Mouse (Mus musculus): ENCODE data around the gene 3100002H09Rik. TPM values are rescaled to one million over a fixed set of nuclear protein-coding genes. Genes with fewer than 3 reads are reported as not detected.
A peak's percentile ranks its signal among the peaks of the same experiment; 100 is the strongest.

Gene 3100002H09Rik
- total RNA-seq, 2 experiments from 2014 or later, result not detected

GRCm38 (mm10) chr4:124615986-124616385, 5.4 kb upstream of the 3100002H09Rik start:
- intact Hi-C loops (cut with DNase I), result no loop called here
- no peak for DNase-seq

DNA sequence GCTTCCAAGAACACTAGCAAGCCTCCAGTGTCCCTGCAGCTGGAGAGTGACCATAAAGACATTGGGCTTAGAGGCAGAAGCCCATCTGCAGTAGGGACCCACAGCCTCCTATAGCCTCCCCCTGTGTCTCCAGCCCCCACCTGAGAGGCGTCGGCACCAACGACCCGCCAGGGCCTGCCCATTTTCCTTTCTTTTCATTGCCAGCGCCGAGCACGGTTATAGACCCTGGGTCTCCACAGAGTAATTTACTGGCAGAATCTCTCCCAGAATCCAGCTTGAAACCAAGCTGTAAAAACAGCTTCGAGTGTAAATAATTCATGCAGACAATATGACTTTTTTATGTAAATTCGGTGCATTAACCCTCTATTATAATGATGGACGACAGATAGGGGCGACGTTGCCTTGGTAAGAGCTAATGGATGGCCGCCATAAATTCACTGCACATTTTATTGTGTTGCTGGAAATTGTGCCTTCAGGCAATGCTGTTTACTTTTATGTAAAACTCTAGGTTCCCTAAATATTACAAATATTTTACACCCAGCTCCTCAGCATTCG, 4.9 kb upstream of the 3100002H09Rik start:
- no peak for DNase-seq
- intact Hi-C loops (cut with DNase I), result no loop called here

DNA sequence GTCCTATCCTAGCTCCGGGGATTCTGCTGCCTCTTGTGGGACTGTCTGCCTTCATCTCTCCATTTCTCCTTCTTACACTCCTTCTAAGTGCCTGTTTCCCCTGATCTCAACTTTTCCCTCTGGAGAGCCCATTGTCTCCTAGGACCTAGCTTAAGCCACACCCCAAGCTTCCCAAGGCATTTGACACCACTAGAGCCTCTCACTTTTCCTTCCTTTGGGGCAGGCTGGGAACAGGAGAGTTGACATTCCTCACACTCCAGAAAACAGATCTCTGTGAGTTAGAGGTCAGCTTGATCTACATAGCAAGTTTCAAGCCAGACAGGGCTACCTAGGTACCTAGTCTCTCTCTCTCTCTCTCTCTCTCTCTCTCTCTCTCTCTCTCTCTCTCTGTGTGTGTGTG, 3.6 kb upstream of the 3100002H09Rik start:
- intact Hi-C loops (cut with DNase I), result no loop called here
- DNase-seq, result no peak

DNA sequence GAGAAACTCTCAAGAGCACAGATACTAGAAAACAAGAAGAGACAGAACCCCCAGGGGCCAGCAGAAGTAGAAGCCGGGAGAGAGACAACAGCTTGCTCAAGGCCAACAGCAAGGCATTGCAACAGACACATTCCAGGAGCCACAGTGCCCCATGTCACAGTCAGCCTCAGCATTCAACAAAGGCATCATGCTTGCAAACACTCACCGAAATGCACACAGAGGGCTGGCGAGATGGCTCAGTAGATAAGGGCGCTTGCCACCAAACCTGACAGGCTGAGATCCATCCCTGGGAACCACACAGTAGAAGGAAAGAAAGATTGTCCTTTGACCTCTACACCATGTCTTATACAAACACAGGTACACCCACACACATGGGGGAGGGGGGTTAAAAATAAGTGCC, 1.2 kb upstream of the 3100002H09Rik start:
- DNase-seq, result no peak
- intact Hi-C loops (cut with DNase I), result no loop called here

GRCm38 (mm10) chr4:124610066-124610465, 537 bp downstream of the 3100002H09Rik start:
- no peak for DNase-seq
- intact Hi-C loops (cut with DNase I), result no loop called here

DNA sequence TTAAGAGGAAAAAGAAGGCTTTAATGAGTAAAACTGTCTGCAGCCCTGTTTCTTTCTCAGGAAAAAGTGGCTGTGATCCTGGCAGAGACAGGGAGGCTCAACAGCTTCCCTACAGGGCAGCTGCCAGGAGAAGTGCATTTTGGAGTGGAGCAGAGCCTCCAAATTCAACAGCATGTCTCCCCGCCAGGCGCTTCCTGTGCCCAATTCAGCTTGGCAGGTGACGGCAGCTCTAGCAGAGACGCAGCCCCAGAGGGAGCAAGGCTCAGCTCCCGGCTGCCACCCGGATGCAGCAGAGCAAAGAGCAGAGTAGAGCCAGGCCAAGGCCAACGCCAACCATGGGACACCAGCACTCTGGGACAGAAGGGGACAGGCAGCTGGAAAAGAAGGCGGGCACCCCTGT, 3.4 kb downstream of the 3100002H09Rik start:
- DNase-seq, result no peak
- intact Hi-C loops (cut with DNase I), result no loop called here

DNA sequence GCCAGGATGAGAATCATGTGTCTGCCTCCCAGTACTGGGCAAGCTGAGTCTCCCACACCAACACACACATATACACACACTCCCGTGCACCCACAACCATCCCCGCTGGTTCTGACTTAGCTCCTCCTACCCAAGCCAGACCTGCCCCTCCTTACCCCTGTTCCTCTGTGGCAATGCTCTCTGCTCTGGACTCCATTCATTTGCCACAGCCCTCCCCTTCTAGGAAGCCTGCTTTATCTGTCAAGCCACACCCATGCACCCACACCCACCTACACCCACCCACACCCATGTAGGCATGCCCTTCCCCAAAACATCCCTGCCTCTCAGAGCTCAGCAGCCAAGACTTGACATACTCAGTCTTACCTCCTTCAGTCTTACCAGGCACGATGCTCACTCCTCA, 4.4 kb downstream of the 3100002H09Rik start:
- intact Hi-C loops (cut with DNase I), result no loop called here
- no peak for DNase-seq

- DNase-seq, result no peak
- intact Hi-C loops (cut with DNase I), result no loop called here
Observed at GRCm38 (mm10) chr4:124605255-124605654, 5.3 kb downstream of the 3100002H09Rik start.

DNA sequence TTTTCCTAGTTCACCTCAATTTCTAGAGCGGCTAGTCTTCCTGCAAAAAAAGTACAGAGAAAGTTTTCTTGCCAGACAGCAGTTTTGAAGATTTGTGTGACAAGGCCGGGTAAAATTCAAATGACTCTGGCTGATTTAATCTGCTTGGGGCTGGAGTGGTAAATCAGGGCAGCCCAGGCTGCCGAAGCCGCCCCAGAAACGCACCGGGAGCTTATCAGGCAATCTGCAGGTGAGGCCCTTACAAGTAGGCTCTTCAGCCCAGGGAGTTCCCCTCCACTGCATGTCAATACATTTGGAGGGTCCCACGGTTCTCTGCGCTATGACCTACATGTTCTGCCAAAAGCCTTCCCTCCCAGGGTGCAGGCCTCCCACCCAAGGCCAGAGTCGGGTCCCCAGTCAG, 6.9 kb downstream of the 3100002H09Rik start:
- intact Hi-C loops (cut with DNase I), result no loop called here
- DNase-seq, result no peak

GRCm38 (mm10) chr4:124595929-124596328, 14.7 kb downstream of the 3100002H09Rik start:
- intact Hi-C loops (cut with DNase I), result no loop called here
- DNase-seq, result no peak

DNA sequence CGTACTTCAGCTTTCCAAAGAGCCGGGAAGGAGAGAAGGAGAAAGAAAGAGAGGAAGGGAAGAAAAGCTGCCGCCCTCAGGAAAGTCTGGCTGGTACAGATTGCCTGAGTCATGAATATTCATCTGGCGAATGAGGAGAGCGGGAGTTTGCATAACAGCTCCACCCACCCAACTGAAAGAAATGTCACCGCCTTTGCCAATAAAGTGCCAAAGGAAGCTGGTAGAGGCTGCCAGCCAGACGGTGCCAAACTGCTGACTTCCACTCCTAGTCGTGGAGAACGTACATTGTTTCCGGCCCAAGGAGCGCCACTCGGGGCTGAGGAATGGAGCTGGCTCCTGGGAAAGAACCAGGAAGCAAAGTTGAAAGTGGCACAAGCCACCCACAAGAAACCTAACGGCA, 15.7 kb downstream of the 3100002H09Rik start:
- intact Hi-C loops (cut with DNase I), result no loop called here
- no peak for DNase-seq

GRCm38 (mm10) chr4:124593691-124594090, 16.9 kb downstream of the 3100002H09Rik start:
- intact Hi-C loops (cut with DNase I), result no loop called here

DNA sequence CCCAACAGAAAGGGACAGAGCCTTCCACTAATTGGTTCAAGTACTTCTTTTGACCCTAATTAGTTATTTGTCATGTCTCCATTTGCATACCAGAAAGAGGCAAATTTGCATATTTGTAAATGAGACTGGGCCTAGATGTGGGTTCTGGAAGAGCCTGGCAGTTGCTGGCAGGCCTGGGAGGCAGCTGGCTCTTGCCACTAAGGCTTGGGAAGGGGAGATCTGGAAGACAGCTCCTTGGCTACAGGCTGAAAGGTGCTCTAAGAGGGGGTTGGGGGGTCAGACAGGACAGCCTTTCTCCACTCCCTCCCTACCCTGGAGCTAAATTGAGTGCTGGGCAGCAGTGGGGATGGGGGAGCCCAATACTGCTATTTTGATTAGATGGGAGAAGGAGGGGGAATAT, 17.4 kb downstream of the 3100002H09Rik start:
- intact Hi-C loops (cut with DNase I), result no loop called here
- no peak for DNase-seq

More at GRCm38 (mm10) chr4:124593691-124594090, 16.9 kb downstream of the 3100002H09Rik start:
- DNase-seq, result no peak

GRCm38 (mm10) chr4:124592241-124592640, 18.4 kb downstream of the 3100002H09Rik start:
- intact Hi-C loops (cut with DNase I), result no loop called here
- no peak for DNase-seq

DNA sequence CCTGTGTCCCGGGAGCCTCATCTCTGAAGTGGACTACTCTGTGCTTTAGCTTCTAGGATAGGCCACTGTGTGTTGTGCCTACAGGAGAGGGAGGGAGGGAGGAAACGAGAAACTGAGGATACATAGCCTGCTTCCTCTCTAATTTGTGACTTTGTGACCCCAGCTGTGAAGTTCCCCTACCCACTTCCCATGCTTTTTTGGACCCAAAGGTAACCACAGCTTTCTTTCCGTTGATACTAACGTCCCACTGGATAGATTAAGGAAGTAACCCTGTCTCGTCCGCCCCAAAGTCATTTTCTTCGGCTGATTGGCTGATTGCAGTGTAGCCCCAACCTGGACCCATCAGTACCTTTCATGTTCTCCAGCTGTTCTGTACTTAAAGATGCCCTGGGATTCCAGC, 29.9 kb downstream of the 3100002H09Rik start:
- no peak for DNase-seq
- intact Hi-C loops (cut with DNase I), result no loop called here

DNA sequence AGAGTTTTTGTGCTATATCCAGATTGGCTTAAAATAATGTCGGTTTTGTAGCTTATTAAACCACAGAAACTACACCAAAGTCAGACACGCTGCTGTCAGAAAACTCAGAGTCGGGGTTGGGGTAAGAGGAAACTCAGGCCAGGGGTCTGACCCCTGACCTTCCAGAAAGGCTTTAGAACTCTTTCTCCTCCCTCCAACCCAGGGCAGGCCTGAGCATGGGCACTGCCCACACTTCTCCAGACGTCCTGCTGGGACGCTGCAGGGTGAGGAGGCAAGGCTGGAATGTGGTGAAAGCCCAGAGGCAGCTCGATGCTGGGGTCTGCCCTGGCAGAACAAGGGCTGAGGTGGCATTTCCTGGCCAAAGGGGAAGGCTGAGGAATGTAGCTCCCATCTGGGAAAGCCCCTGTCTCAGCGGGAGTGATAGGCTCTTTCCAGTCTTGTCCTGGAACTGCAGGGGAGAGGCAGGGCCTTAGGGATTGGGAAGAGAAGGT, 34.6 kb downstream of the 3100002H09Rik start:
- intact Hi-C loops (cut with DNase I), result no loop called here
- no peak for DNase-seq

DNA sequence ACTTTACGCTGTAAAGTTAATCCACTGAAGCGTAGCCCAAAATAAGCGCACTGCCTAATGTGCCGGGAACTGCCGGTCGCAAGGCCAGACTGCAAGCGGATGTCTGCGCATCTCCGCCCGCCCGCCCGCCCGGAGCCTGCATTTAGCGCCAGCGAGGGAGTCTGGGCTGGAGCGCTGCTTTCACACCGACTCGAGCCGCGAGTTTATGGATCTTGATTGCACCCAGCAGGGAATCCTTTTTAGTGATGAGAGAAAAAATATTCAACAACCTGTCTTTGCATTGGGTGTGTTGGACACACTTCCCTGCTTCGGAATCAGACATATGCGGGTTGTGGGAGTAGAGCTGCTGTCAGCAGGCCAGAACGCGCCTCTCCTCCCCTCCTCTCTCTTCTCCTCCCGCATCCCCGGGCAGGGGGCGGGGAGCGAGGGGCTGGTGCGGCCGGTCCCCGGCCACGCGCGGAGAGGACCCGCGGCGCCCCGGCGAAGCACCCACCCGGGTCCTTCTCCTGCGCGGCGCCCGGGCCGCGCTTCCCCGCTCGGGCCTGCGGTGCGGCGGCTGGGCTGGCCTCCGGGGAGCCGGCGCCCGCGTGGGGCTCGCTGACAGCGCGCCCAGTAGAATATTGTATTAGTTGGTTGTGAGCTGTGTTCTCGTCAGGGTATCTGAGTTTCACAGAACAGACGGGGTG, 35.2 kb downstream of the 3100002H09Rik start:
- no peak for DNase-seq
- intact Hi-C loops (cut with DNase I), result no loop called here

GRCm38 (mm10) chr4:124573586-124573985, 37.0 kb downstream of the 3100002H09Rik start:
- peak in 1 of 2 experiments; percentile 18 for DNase-seq
- intact Hi-C loops (cut with DNase I), result no loop called here

GRCm38 (mm10) chr4:124570977-124571376, 39.6 kb downstream of the 3100002H09Rik start:
- intact Hi-C loops (cut with DNase I), result no loop called here
- DNase-seq, result peak; percentile 77 to 80

- DNase-seq, result no peak
- intact Hi-C loops (cut with DNase I), result no loop called here
Observed at GRCm38 (mm10) chr4:124569661-124570060, 40.9 kb downstream of the 3100002H09Rik start.

DNA sequence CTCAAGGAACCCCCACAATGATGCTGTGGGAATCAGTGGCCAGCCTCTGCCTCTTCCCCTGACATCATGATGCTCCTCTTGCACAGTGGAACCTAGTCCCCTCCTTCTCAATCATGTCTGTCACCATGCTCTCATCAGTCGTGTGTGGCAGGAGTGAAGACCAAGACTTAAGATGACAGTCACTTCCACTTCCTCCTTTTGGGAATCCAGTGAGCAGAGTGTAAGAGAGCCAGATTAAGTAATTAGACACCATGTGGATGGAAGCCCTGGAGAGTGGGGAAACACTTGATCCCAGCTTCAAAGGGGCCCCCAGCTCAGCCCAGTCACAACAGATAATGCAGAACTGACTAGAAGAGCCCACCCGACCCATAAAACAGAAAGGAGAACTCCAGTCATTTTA, 47.2 kb downstream of the 3100002H09Rik start:
- intact Hi-C loops (cut with DNase I), result no loop called here
- no peak for DNase-seq

DNA sequence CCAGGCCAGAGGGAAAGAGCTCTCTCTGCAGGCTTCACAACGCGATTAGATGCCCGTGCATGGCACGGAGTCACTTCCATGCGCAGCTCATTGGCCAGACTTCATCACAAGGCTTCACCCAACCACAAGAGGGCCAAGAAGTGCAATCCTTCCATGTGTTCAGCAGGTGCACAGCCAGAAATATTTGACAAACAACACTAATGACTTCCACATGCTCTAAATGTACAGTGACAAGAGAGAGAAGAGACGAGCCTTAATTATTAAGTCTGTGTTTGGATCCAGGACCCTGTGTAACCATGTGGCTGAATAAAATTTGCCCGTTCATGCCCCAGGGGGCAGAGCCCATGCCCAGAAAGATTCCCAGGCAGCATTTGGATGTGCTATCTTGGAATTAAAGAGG, 47.9 kb downstream of the 3100002H09Rik start:
- intact Hi-C loops (cut with DNase I), result no loop called here
- no peak for DNase-seq

All from gastrocnemius, postnatal 36 days (tissue).